Mouse (Mus musculus) lung, postnatal 0 days (tissue): ENCODE results near the gene Xndc1. TPM values are rescaled to one million over a fixed set of nuclear protein-coding genes. Genes with fewer than 3 reads are reported as not detected.

ENCODE experiments used
- ATAC-seq: fragments of 200-750 bp; cut with Nextera tagmentation; 2 replicates; pipeline ENCODE4 v1.8.0; 2017; ENCODE audit warnings: moderate library complexity
- DNase-seq: peaks from one replicate; pipeline ENCODE4 v3.0.0-alpha.2; 2016; ENCODE audit warnings: low spot score
- H3K27ac ChIP-seq: fragments of 300-500 bp; sonication (generic); 2 replicates; pipeline ENCODE4 v1.5.1; 2014; ENCODE audit warnings: antibody characterized with exemption, mild to moderate bottlenecking, low read length, mixed read lengths
- H3K27me3 ChIP-seq: fragments of 300-500 bp; sonication (generic); replicated peaks from 2 replicates; pipeline ENCODE4 v1.6.1; 2014; ENCODE audit warnings: low read length, mixed read lengths; ENCODE audit not compliant: insufficient read depth
- H3K36me3 ChIP-seq: fragments of 300-500 bp; sonication (generic); 2 replicates; pipeline ENCODE4 v1.6.1; 2014; ENCODE audit warnings: low read length, mixed read lengths; ENCODE audit not compliant: insufficient read depth
- H3K4me1 ChIP-seq: fragments of 300-500 bp; sonication (generic); 2 replicates; pipeline ENCODE4 v1.6.1; 2014; ENCODE audit warnings: antibody characterized with exemption, low read depth, low read length, mixed read lengths; ENCODE audit not compliant: insufficient read depth
- H3K4me2 ChIP-seq: fragments of 300-500 bp; sonication (generic); replicated peaks from 2 replicates; pipeline ENCODE4 v1.6.1; 2014; ENCODE audit warnings: low read depth, mild to moderate bottlenecking, low read length, moderate library complexity, mixed read lengths
- H3K4me3 ChIP-seq: fragments of 300-500 bp; sonication (generic); 2 replicates; pipeline ENCODE4 v1.5.1; 2014; ENCODE audit warnings: low read depth, low read length
- H3K9ac ChIP-seq: fragments of 300-500 bp; sonication (generic); replicated peaks from 2 replicates; pipeline ENCODE4 v1.6.1; 2014; ENCODE audit warnings: low read depth, mild to moderate bottlenecking
- H3K9me3 ChIP-seq: fragments of 300-500 bp; sonication (generic); 2 replicates; pipeline ENCODE4 v1.6.1; 2016; ENCODE audit warnings: low read length, mixed read lengths
- CTCF ChIP-seq: IDR thresholded peaks from 2 replicates; pipeline ENCODE4 v1.5.1; 2016; ENCODE audit warnings: antibody characterized with exemption, mild to moderate bottlenecking
- EP300 ChIP-seq: IDR thresholded peaks from 2 replicates; pipeline ENCODE4 v1.6.1; 2016; ENCODE audit warnings: antibody characterized with exemption, mild to moderate bottlenecking, control low read depth
- WGBS: fragments of 180-500 bp; shearing (Covaris S2); extraction: QIAGEN DNeasy Blood & Tissue Kit; methylation state at CpG from one replicate; pipeline ENCODE4 v1.1.7; 2014; 5-methylcytosine and 5-hydroxymethylcytosine counted together
- polyA plus RNA-seq: library from polyadenylated mRNA; unstranded; fragments of >200 nt; fragmentation: Nextera tagmentation; extraction: Ambion mirVana; gene quantifications from 2 replicates; pipeline ENCODE4 v1.2.1, GENCODE M21; 2015

The Xndc1 gene
- polyA plus RNA-seq, 1 experiment from 2014 or later, result 6.2 TPM

GRCm38 (mm10) chr7:102103555-102103954 is 38.2 kb downstream of the Xndc1 start:
- Histone ChIP-seq H3K4me2 (no peak overlapping the region), H3K27me3 (no peaks in the 10 kb centered on the region), H3K27ac (no peak overlapping the region), H3K4me1 (peaks cover 14% of the 10 kb centered on the region), H3K9ac (no peak overlapping the region), H3K36me3 (no peaks in the 10 kb centered on the region), H3K4me3 (no peak overlapping the region), H3K9me3 (no peaks in the 10 kb centered on the region)
- TF ChIP-seq EP300, result no peak
- no peak for TF ChIP-seq CTCF
- ATAC-seq (no peak), DNase-seq (no peak)
- 51% methylated on average over 2 of the region's 2 CpGs for WGBS

- peak; percentile 41; the same call in 1 of the 2 replicates for ATAC-seq
- peak; percentile 23 for DNase-seq
- no peaks in the 10 kb centered on the region for H3K27me3 ChIP-seq
- no peaks in the 10 kb centered on the region for H3K36me3 ChIP-seq
- no peaks in the 10 kb centered on the region for H3K9me3 ChIP-seq
- TF ChIP-seq CTCF (no peak), EP300 (peak; percentile 12; the same call in 1 of the 2 replicates)
- H3K9ac ChIP-seq, result no peak overlapping the region
- no peak overlapping the region for H3K27ac ChIP-seq
- no peak overlapping the region for H3K4me2 ChIP-seq
- no peak overlapping the region for H3K4me3 ChIP-seq
- H3K4me1 ChIP-seq, result peaks cover 14% of the 10 kb centered on the region
- WGBS, result 44% methylated on average over 5 of the region's 5 CpGs
Measured at GRCm38 (mm10) chr7:102104126-102104525, 38.8 kb downstream of the Xndc1 start.

GRCm38 (mm10) chr7:102106700-102107141 is 41.4 kb downstream of the Xndc1 start:
- Histone ChIP-seq H3K4me1 (peaks cover 4% of the 10 kb centered on the region; the same call in 1 of the 2 replicates), H3K36me3 (no peaks in the 10 kb centered on the region), H3K4me3 (0 out of 2 replicates have a peak overlapping the region, but pooled peaks have one; percentile 16), H3K27me3 (no peaks in the 10 kb centered on the region), H3K9me3 (no peaks in the 10 kb centered on the region), H3K27ac (no peak overlapping the region), H3K4me2 (peak overlapping the region; percentile 53), H3K9ac (no peak overlapping the region)
- ATAC-seq, result 0 out of 2 replicates have a peak, but pooled peaks have one; percentile 20
- TF ChIP-seq CTCF (no peak; the same call in 1 of the 2 replicates), EP300 (no peak)
- 6% methylated on average over 23 of the region's 23 CpGs for WGBS
- no peak for DNase-seq

- H3K4me3 ChIP-seq, result no peak overlapping the region
- DNase-seq (no peak), ATAC-seq (no peak)
- no peaks in the 10 kb centered on the region for H3K36me3 ChIP-seq
- H3K4me2 ChIP-seq, result no peak overlapping the region
- H3K4me1 ChIP-seq, result peaks cover 4% of the 10 kb centered on the region; the same call in 1 of the 2 replicates
- 85% methylated on average over 1 of the region's 1 CpGs for WGBS
- H3K9ac ChIP-seq, result no peak overlapping the region
- H3K9me3 ChIP-seq, result no peaks in the 10 kb centered on the region
- H3K27me3 ChIP-seq, result no peaks in the 10 kb centered on the region
- H3K27ac ChIP-seq, result no peak overlapping the region
- TF ChIP-seq CTCF, result no peak
- TF ChIP-seq EP300, result no peak
Measured at GRCm38 (mm10) chr7:102108206-102108605, 42.9 kb downstream of the Xndc1 start.

- no peak for DNase-seq
- H3K4me3 ChIP-seq, result no peak within 1 kb of the TSS
- ATAC-seq, result no peak
- H3K36me3 ChIP-seq, result no peaks in the 10 kb centered on the region
- 75% methylated on average over 7 of the region's 7 CpGs for WGBS
- peaks cover 4% of the 10 kb centered on the region; the same call in 1 of the 2 replicates for H3K4me1 ChIP-seq
- no peak within 1 kb of the TSS for H3K4me2 ChIP-seq
- TF ChIP-seq EP300 (no peak), CTCF (no peak)
- no peaks in the 10 kb centered on the region for H3K9me3 ChIP-seq
- no peaks in the 10 kb centered on the region for H3K27me3 ChIP-seq
- H3K27ac ChIP-seq, result no peak within 1 kb of the TSS
- no peak within 1 kb of the TSS for H3K9ac ChIP-seq
Measured at GRCm38 (mm10) chr7:102109171-102109570, 43.9 kb downstream of the Xndc1 start, which contains the start of gene Art5. Art5 (minus strand) TSS chr7:102109489.

- H3K9me3 ChIP-seq, result no peaks in the 10 kb centered on the region
Measured at GRCm38 (mm10) chr7:102109746-102110145, 44.4 kb downstream of the Xndc1 start.

More at GRCm38 (mm10) chr7:102109746-102110145, 44.4 kb downstream of the Xndc1 start:
- Histone ChIP-seq H3K4me2 (no peak overlapping the region), H3K4me1 (peaks cover 4% of the 10 kb centered on the region; the same call in 1 of the 2 replicates), H3K9ac (no peak overlapping the region), H3K27ac (no peak overlapping the region), H3K36me3 (no peaks in the 10 kb centered on the region), H3K4me3 (no peak overlapping the region), H3K27me3 (no peaks in the 10 kb centered on the region)
- DNase-seq (no peak), ATAC-seq (no peak)
- no peak for TF ChIP-seq CTCF
- TF ChIP-seq EP300, result no peak
- 84% methylated on average over 4 of the region's 4 CpGs for WGBS
